In the genomic region with DNA sequence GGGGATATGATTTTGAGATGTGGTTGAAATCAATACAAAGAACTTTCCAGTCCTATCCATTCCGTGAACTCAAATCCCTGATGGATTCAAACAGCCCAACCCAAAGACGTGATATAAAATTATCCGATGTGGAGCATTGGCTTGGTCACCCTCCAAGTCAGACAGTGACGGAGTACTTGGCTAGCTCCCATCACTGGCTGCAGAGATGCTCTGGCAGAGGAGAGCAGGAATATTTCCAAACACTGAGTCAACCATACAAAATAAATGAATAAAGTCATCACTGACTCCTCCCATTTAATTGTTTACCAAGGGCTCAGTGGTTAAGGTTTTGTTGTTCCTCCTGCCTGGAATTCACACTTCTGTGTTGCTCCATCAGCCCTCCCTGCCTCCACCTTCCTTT, we compare ENCODE assay signal across 13 mouse cellular contexts. TPM values are rescaled to one million over a fixed set of nuclear protein-coding genes. Genes with fewer than 3 reads are reported as not detected.
DNase-seq lines count a peak whose midpoint lies in the region; ATAC-seq and TF ChIP-seq lines count a peak whose summit lies in the region.
"Had no signal": no experiment of that assay in that cellular context is flagged by ENCODE, and none has a peak within 500 bp of the region (broad histone marks: within the 10 kb centered on the region; RNA-seq: fewer than 3 reads in every experiment).

No protein-coding gene starts in this region.

- TF ChIP-seq CTCF in left cerebral cortex, adult 2 months (IDR thresholded peaks at IDR 0.05) = no peak

- no peaks in the 10 kb centered on the region for H3K9me3 ChIP-seq in heart, embryonic 16.5 days (replicated peaks; ENCODE audit: control insufficient read depth, low read length)
- H3K9me3 ChIP-seq in midbrain, embryonic 14.5 days (ENCODE audit: control insufficient read depth, low read length) = no peaks in the 10 kb centered on the region
- H3K9me3 ChIP-seq: embryonic facial prominence, embryonic 15.5 days; liver, embryonic 13.5 days; neural tube, embryonic 12.5 days had no signal

- no peak overlapping the region for H3K4me3 ChIP-seq in left cerebral cortex, adult 2 months
- no peak overlapping the region for H3K4me3 ChIP-seq in heart, embryonic 16.5 days (ENCODE audit: low read length)
- H3K4me3 ChIP-seq in midbrain, embryonic 14.5 days (replicated peaks; ENCODE audit: low read depth, low read length) = no peak overlapping the region
- H3K4me3 ChIP-seq: embryonic facial prominence, embryonic 15.5 days; liver, embryonic 13.5 days; neural tube, embryonic 12.5 days had no signal

- H3K36me3 ChIP-seq in heart, embryonic 16.5 days (ENCODE audit: control insufficient read depth, insufficient read depth) = no peaks in the 10 kb centered on the region; the same call in none of the 2 replicates
- no peaks in the 10 kb centered on the region for H3K36me3 ChIP-seq in midbrain, embryonic 14.5 days (ENCODE audit: control insufficient read depth, insufficient read depth, low read length)
- H3K36me3 ChIP-seq: liver, embryonic 13.5 days; neural tube, embryonic 12.5 days had no signal

- DNase-seq in adrenal gland, postnatal 10 days = peak; percentile 28
- no peak for DNase-seq in adrenal gland, postnatal 4 days (ENCODE audit: low spot score in 2 of 2)
- peak; percentile 57 for DNase-seq in left cerebral cortex, postnatal 4 days
- DNase-seq in left cerebral cortex, adult 2 months (ENCODE audit: extremely low spot score in 1 of 2, low spot score in 2 of 2) = no peak
- peak; percentile 68 for DNase-seq in lung, postnatal 36 days
- DNase-seq in midbrain, embryonic 14.5 days = no peak
- DNase-seq in spleen, postnatal 4 days (ENCODE audit: low spot score in 2 of 2) = no peak
- DNase-seq: liver, embryonic 13.5 days had no signal

- 55% methylated on average over 4 of the region's 4 CpGs for WGBS in heart, embryonic 16.5 days
- WGBS in midbrain, embryonic 14.5 days = 91% methylated on average over 4 of the region's 4 CpGs

- intact Hi-C loops in left cerebral cortex, postnatal 4 days (cut with DNase I) = no loop called here
- intact Hi-C loops in left cerebral cortex, adult 2 months (cut with DNase I) = no loop called here

- peaks cover 8% of the 10 kb centered on the region for H3K4me1 ChIP-seq in heart, embryonic 16.5 days (ENCODE audit: control insufficient read depth, insufficient read depth, low read length)
- no peaks in the 10 kb centered on the region for H3K4me1 ChIP-seq in midbrain, embryonic 14.5 days (ENCODE audit: control insufficient read depth, insufficient read depth, low read length)
- H3K4me1 ChIP-seq: embryonic facial prominence, embryonic 15.5 days; liver, embryonic 13.5 days; neural tube, embryonic 12.5 days had no signal

- H3K9ac ChIP-seq in heart, embryonic 16.5 days (ENCODE audit: low read length) = no peak overlapping the region
- no peak overlapping the region for H3K9ac ChIP-seq in midbrain, embryonic 14.5 days (replicated peaks; ENCODE audit: low read length)
- H3K9ac ChIP-seq: embryonic facial prominence, embryonic 15.5 days; liver, embryonic 13.5 days; neural tube, embryonic 12.5 days had no signal

- H3K4me2 ChIP-seq in heart, embryonic 16.5 days (ENCODE audit: low read depth, low read length) = no peak overlapping the region
- H3K4me2 ChIP-seq in midbrain, embryonic 14.5 days (ENCODE audit: low read length) = no peak overlapping the region
- H3K4me2 ChIP-seq: embryonic facial prominence, embryonic 15.5 days; liver, embryonic 13.5 days; neural tube, embryonic 12.5 days had no signal

- no peaks in the 10 kb centered on the region for H3K27me3 ChIP-seq in heart, embryonic 16.5 days (ENCODE audit: control insufficient read depth, insufficient read depth, low read length)
- no peaks in the 10 kb centered on the region for H3K27me3 ChIP-seq in midbrain, embryonic 14.5 days (ENCODE audit: control insufficient read depth, insufficient read depth, low read length)
- H3K27me3 ChIP-seq: embryonic facial prominence, embryonic 15.5 days; liver, embryonic 13.5 days; neural tube, embryonic 12.5 days had no signal

- no peak for ATAC-seq in heart, embryonic 16.5 days (replicated peaks; ENCODE audit: extremely low read depth, insufficient read depth, low FRiP score)
- no peak for ATAC-seq in midbrain, embryonic 14.5 days (ENCODE audit: low FRiP score, low TSS enrichment)

- H3K27ac ChIP-seq in left cerebral cortex, adult 2 months = no peak overlapping the region
- H3K27ac ChIP-seq in heart, embryonic 16.5 days (ENCODE audit: low read length) = 0 out of 2 replicates have a peak overlapping the region, but pooled peaks have one; percentile 41
- no peak overlapping the region for H3K27ac ChIP-seq in midbrain, embryonic 14.5 days (replicated peaks; ENCODE audit: low read depth, low read length)
- H3K27ac ChIP-seq: embryonic facial prominence, embryonic 15.5 days; liver, embryonic 13.5 days; neural tube, embryonic 12.5 days had no signal

RNA-seq across cellular contexts. Expression of a gene that starts 50.6 kb away (rescaled TPM):
- 10 to 100 TPM; 28.5 to 29.3 TPM for total RNA-seq in adrenal gland, postnatal 10 days (2021)
- 10 to 100 TPM; 25.5 to 29.3 TPM for total RNA-seq in adrenal gland, postnatal 4 days (2021)
- total RNA-seq in left cerebral cortex, postnatal 4 days (2021) = 1 to 10 TPM; 7.4 to 8.4 TPM
- 1 to 10 TPM; 3.7 to 5.5 TPM for total RNA-seq in left cerebral cortex, adult 2 months (2021)
- polyA plus RNA-seq in heart, embryonic 16.5 days (2015; fragmentation: Nextera tagmentation; extraction: Ambion mirVana) = 42.7 and 47.2 TPM in 2 replicates
- 13.7 and 19.7 TPM in 2 replicates for polyA plus RNA-seq in midbrain, embryonic 14.5 days (2014; fragmentation: Nextera tagmentation; extraction: Ambion mirVana)

RNA-seq across cellular contexts. Expression of a gene that starts 57.9 kb away (rescaled TPM):
- total RNA-seq in adrenal gland, postnatal 10 days (2021) = not detected
- not detected for total RNA-seq in adrenal gland, postnatal 4 days (2021)
- not detected for total RNA-seq in left cerebral cortex, postnatal 4 days (2021)
- total RNA-seq in left cerebral cortex, adult 2 months (2021) = not detected
- 0.08 TPM in 1 of 2 replicates, not detected in the other for polyA plus RNA-seq in heart, embryonic 16.5 days (2015; fragmentation: Nextera tagmentation; extraction: Ambion mirVana)
- not detected in 2 replicates for polyA plus RNA-seq in midbrain, embryonic 14.5 days (2014; fragmentation: Nextera tagmentation; extraction: Ambion mirVana)
- polyA plus RNA-seq: embryonic facial prominence, embryonic 15.5 days; intestine, embryonic 14.5 days; liver, embryonic 13.5 days; neural tube, embryonic 12.5 days; stomach, embryonic 14.5 days had no signal

Comparison
In these comparisons a context has a peak if more than half of its experiments do, and no peak if none do; other contexts are left out.
1. DNase-seq: peak in adrenal gland, postnatal 10 days (single experiment), left cerebral cortex, postnatal 4 days (single experiment) and lung, postnatal 36 days (single experiment); none in adrenal gland, postnatal 4 days (0 of 2), left cerebral cortex, adult 2 months (0 of 2), midbrain, embryonic 14.5 days (single experiment) and spleen, postnatal 4 days (0 of 2).